Mouse (Mus musculus): ENCODE measurements around the gene Lmod2. TPM values are rescaled to one million over a fixed set of nuclear protein-coding genes. Genes with fewer than 3 reads are reported as not detected.

The Lmod2 gene
- polyA plus RNA-seq, 2 experiments, result 0.02 TPM; not detected in 1

- 77% methylated on average over 4 of the region's 4 CpGs for WGBS (ENCODE audit: insufficient replicate concordance)
- Histone ChIP-seq H3K27me3 (ENCODE audit: control insufficient read depth, insufficient read depth, low read length) (no peaks in the 10 kb centered on the region), H3K4me3 (ENCODE audit: insufficient read depth in 1 of 2, low read depth in 2 of 2, low read length in 2 of 2) (no peak overlapping the region), H3K4me2 (ENCODE audit: low read depth) (no peak overlapping the region), H3K27ac (no peak overlapping the region), H3K9me3 (ENCODE audit: control insufficient read depth, low read length) (no peaks in the 10 kb centered on the region), H3K36me3 (replicated peaks; ENCODE audit: control insufficient read depth, insufficient read depth, low read depth) (no peaks in the 10 kb centered on the region), H3K9ac (replicated peaks) (no peak overlapping the region), H3K4me1 (replicated peaks; ENCODE audit: control insufficient read depth in 2 of 2, insufficient read depth in 2 of 2, low read length in 1 of 2) (no peaks in the 10 kb centered on the region)
- ATAC-seq (ENCODE audit: insufficient read depth), result no peak
- DNase-seq (ENCODE audit: low read depth in 3 of 3, low spot score in 3 of 3), result no peak
- TF ChIP-seq EP300 (IDR thresholded peaks at IDR 0.05; ENCODE audit: low read depth) (no peak), CTCF (IDR thresholded peaks at IDR 0.05; ENCODE audit: low read depth) (no peak)
These were observed 43.7 kb downstream of the Lmod2 start for GRCm38 (mm10) chr6:24641286-24641685.

DNA sequence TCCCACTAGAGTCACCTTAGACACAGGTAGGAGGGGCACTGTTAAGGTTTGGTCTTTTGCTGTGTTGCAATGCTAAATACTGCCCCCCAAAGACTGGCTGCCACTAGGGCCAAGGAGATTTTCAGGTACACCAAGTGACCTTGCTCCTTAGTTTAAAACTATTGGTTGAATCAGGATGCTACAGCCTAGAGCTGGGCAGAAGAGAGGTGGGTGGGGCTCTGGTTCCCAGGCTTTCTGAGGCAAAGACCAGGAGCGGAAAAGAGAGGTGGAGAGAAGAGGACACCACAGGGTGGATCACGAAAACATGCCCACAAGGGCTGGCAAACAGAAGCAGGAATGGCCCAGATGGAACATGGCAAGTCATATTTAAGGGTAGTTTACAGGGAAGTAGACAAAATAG is 44.6 kb downstream of the Lmod2 start:
- Histone ChIP-seq H3K4me1 (replicated peaks; ENCODE audit: control insufficient read depth in 2 of 2, insufficient read depth in 2 of 2, low read length in 1 of 2) (0 out of 4 replicates have a peak, but pooled peaks cover 0 to under 1% of the 10 kb centered on the region in 2 experiments), H3K9me3 (ENCODE audit: control insufficient read depth, low read length) (no peaks in the 10 kb centered on the region), H3K4me2 (ENCODE audit: low read depth) (no peak overlapping the region), H3K36me3 (replicated peaks; ENCODE audit: control insufficient read depth, insufficient read depth, low read depth) (no peaks in the 10 kb centered on the region), H3K9ac (replicated peaks) (no peak overlapping the region), H3K27ac (no peak overlapping the region), H3K27me3 (ENCODE audit: control insufficient read depth, insufficient read depth, low read length) (no peaks in the 10 kb centered on the region), H3K4me3 (ENCODE audit: insufficient read depth in 1 of 2, low read depth in 2 of 2, low read length in 2 of 2) (no peak overlapping the region)
- ATAC-seq (ENCODE audit: insufficient read depth), result no peak
- 82% methylated on average over 2 of the region's 2 CpGs for WGBS (ENCODE audit: insufficient replicate concordance)
- DNase-seq (ENCODE audit: low read depth in 3 of 3, low spot score in 3 of 3), result no peak
- no peak for TF ChIP-seq CTCF (IDR thresholded peaks at IDR 0.05; ENCODE audit: low read depth)
- TF ChIP-seq EP300 (IDR thresholded peaks at IDR 0.05; ENCODE audit: low read depth), result no peak

DNA sequence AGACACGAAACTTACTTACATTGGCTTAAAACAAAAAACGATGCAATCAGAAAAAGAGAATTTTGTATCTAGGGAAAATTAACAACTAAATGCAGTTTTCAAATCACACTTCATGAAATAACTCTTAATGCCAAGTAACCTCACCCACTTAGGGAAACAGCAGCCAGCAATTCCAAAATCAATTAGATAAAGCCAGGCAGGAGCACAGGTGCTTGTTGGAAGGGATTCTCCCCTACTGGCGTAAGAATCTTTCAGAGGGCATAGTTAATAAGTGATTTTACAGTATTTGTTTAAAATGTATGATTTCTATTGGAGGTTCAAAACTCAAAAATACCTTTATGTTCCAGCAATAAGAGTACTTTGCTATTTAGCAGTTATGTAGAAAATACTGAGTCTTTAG is 45.4 kb downstream of the Lmod2 start:
- Histone ChIP-seq H3K27me3 (ENCODE audit: control insufficient read depth, insufficient read depth, low read length) (no peaks in the 10 kb centered on the region), H3K4me1 (replicated peaks; ENCODE audit: control insufficient read depth in 2 of 2, insufficient read depth in 2 of 2, low read length in 1 of 2) (0 out of 4 replicates have a peak, but pooled peaks cover 0 to 2% of the 10 kb centered on the region in 2 experiments), H3K4me3 (ENCODE audit: insufficient read depth in 1 of 2, low read depth in 2 of 2, low read length in 2 of 2) (no peak overlapping the region), H3K9ac (replicated peaks) (no peak overlapping the region), H3K9me3 (ENCODE audit: control insufficient read depth, low read length) (no peaks in the 10 kb centered on the region), H3K4me2 (ENCODE audit: low read depth) (no peak overlapping the region), H3K36me3 (replicated peaks; ENCODE audit: control insufficient read depth, insufficient read depth, low read depth) (no peaks in the 10 kb centered on the region), H3K27ac (no peak overlapping the region)
- 76% methylated on average over 3 of the region's 3 CpGs for WGBS (ENCODE audit: insufficient replicate concordance)
- ATAC-seq (ENCODE audit: insufficient read depth) (no peak), DNase-seq (ENCODE audit: low read depth in 3 of 3, low spot score in 3 of 3) (no peak)
- no peak for TF ChIP-seq CTCF (IDR thresholded peaks at IDR 0.05; ENCODE audit: low read depth)
- no peak for TF ChIP-seq EP300 (IDR thresholded peaks at IDR 0.05; ENCODE audit: low read depth)

DNA sequence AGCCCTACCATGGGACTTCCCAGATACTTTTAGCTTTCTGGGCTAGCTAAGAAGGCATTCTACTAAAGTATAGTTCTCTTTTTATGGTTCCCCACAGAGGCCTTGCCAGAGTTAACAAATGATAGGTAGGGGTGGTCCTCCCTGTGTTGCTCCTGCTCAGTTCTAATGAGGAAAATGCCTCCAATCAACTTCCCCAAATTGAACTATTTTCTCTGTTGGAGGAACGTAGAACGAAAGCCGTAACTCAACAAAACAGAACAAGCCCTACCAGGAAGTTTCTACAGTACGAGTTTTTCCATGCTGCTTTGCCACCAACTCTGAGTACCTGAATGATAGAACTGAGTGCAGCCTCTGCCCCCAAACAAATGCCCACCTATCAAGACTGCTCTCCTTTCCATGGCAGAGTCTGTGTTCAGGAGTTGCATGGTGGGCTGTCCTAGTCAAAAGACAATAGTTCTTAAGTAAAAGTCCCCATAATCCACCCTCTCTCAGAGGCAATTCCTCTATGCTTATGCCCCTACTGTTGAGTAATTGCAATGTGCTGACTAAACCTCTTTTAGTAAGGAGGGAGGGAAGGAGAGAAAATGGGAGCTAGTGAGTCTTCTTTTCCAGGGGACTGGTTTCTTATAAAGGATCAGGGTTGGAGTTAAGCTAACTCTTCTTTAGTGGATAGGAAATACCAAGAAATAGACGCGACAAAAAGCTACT is 47.9 kb downstream of the Lmod2 start:
- WGBS (ENCODE audit: insufficient replicate concordance), result 64% methylated on average over 6 of the region's 6 CpGs
- ATAC-seq (ENCODE audit: insufficient read depth) (no peak), DNase-seq (ENCODE audit: low read depth in 3 of 3, low spot score in 3 of 3) (no peak)
- no peaks in the 10 kb centered on the region for H3K27me3 ChIP-seq (ENCODE audit: control insufficient read depth, insufficient read depth, low read length)
- peaks cover 6 to 8% of the 10 kb centered on the region in 2 experiments; a peak in 3 of 4 replicates for H3K4me1 ChIP-seq (replicated peaks; ENCODE audit: control insufficient read depth in 2 of 2, insufficient read depth in 2 of 2, low read length in 1 of 2)
- TF ChIP-seq EP300 (IDR thresholded peaks at IDR 0.05; ENCODE audit: low read depth) (no peak), CTCF (IDR thresholded peaks at IDR 0.05; ENCODE audit: low read depth) (no peak)
- no peak overlapping the region for H3K9ac ChIP-seq (replicated peaks)
- H3K4me3 ChIP-seq (ENCODE audit: insufficient read depth in 1 of 2, low read depth in 2 of 2, low read length in 2 of 2), result no peak overlapping the region
- no peaks in the 10 kb centered on the region for H3K36me3 ChIP-seq (replicated peaks; ENCODE audit: control insufficient read depth, insufficient read depth, low read depth)
- no peaks in the 10 kb centered on the region for H3K9me3 ChIP-seq (ENCODE audit: control insufficient read depth, low read length)
- no peak overlapping the region for H3K27ac ChIP-seq
- H3K4me2 ChIP-seq (ENCODE audit: low read depth), result no peak overlapping the region

GRCm38 (mm10) chr6:24647103-24647691 is 49.6 kb downstream of the Lmod2 start:
- DNase-seq (ENCODE audit: low read depth in 3 of 3, low spot score in 3 of 3) (no peak), ATAC-seq (ENCODE audit: insufficient read depth) (no peak)
- no peaks in the 10 kb centered on the region for H3K9me3 ChIP-seq (ENCODE audit: control insufficient read depth, low read length)
- peaks cover 8% of the 10 kb centered on the region in 2 experiments; a peak in 3 of 4 replicates for H3K4me1 ChIP-seq (replicated peaks; ENCODE audit: control insufficient read depth in 2 of 2, insufficient read depth in 2 of 2, low read length in 1 of 2)
- no peak overlapping the region for H3K4me3 ChIP-seq (ENCODE audit: insufficient read depth in 1 of 2, low read depth in 2 of 2, low read length in 2 of 2)
- no peak overlapping the region for H3K4me2 ChIP-seq (ENCODE audit: low read depth)
- no peak overlapping the region for H3K27ac ChIP-seq
- H3K27me3 ChIP-seq (ENCODE audit: control insufficient read depth, insufficient read depth, low read length), result no peaks in the 10 kb centered on the region
- H3K36me3 ChIP-seq (replicated peaks; ENCODE audit: control insufficient read depth, insufficient read depth, low read depth), result no peaks in the 10 kb centered on the region
- TF ChIP-seq CTCF (IDR thresholded peaks at IDR 0.05; ENCODE audit: low read depth) (no peak), EP300 (IDR thresholded peaks at IDR 0.05; ENCODE audit: low read depth) (no peak)
- H3K9ac ChIP-seq (replicated peaks), result no peak overlapping the region
- WGBS (ENCODE audit: insufficient replicate concordance), result 39% methylated on average over 4 of the region's 4 CpGs

All from liver, embryonic 14.5 days (tissue).